Mouse (Mus musculus): ENCODE measurements around the gene Mybpc2. TPM values are rescaled to one million over a fixed set of nuclear protein-coding genes. Genes with fewer than 3 reads are reported as not detected.

The Mybpc2 gene
- polyA plus RNA-seq, 1 experiment from 2014 or later: 0.11 TPM

- no peak overlapping the region for H3K27ac ChIP-seq
- DNase-seq (ENCODE audit: low spot score): no peak
- peaks cover 32% of the 10 kb centered on the region for H3K4me1 ChIP-seq
- peaks cover 96% of the 10 kb centered on the region for H3K27me3 ChIP-seq (ENCODE audit: low read depth, poor library complexity, severe bottlenecking)
- peak overlapping the region; percentile 50 for H3K4me3 ChIP-seq
- no peaks in the 10 kb centered on the region for H3K9me3 ChIP-seq (replicated peaks)
- WGBS: 51% methylated on average over 57 of the region's 57 CpGs
- H3K36me3 ChIP-seq: 0 out of 2 replicates have a peak, but pooled peaks cover 3% of the 10 kb centered on the region
Observed at GRCm38 (mm10) chr7:44461503-44462217, 62.8 kb downstream of the Mybpc2 start.

- WGBS: 68% methylated on average over 31 of the region's 31 CpGs
- 0 out of 2 replicates have a peak, but pooled peaks cover 3% of the 10 kb centered on the region for H3K36me3 ChIP-seq
- peaks cover 89% of the 10 kb centered on the region for H3K27me3 ChIP-seq (ENCODE audit: low read depth, poor library complexity, severe bottlenecking)
Observed at GRCm38 (mm10) chr7:44460767-44461502, 63.5 kb downstream of the Mybpc2 start.

GRCm38 (mm10) chr7:44460067-44460466, 64.4 kb downstream of the Mybpc2 start:
- Histone ChIP-seq H3K27me3 (ENCODE audit: low read depth, poor library complexity, severe bottlenecking) (peaks cover 82% of the 10 kb centered on the region), H3K27ac (no peak overlapping the region), H3K4me3 (no peak overlapping the region), H3K9me3 (replicated peaks) (no peaks in the 10 kb centered on the region), H3K4me1 (peaks cover 25% of the 10 kb centered on the region), H3K36me3 (0 out of 2 replicates have a peak, but pooled peaks cover 3% of the 10 kb centered on the region)
- 73% methylated on average over 6 of the region's 6 CpGs for WGBS
- no peak for DNase-seq (ENCODE audit: low spot score)

More at GRCm38 (mm10) chr7:44460767-44461502, 63.5 kb downstream of the Mybpc2 start:
- DNase-seq (ENCODE audit: low spot score): no peak
- Histone ChIP-seq H3K27ac (no peak overlapping the region), H3K4me3 (no peak overlapping the region), H3K4me1 (peaks cover 30% of the 10 kb centered on the region), H3K9me3 (replicated peaks) (no peaks in the 10 kb centered on the region)

- no peaks in the 10 kb centered on the region for H3K9me3 ChIP-seq (replicated peaks)
- H3K27me3 ChIP-seq (ENCODE audit: low read depth, poor library complexity, severe bottlenecking): peaks cover 57% of the 10 kb centered on the region
- DNase-seq (ENCODE audit: low spot score): no peak
- H3K36me3 ChIP-seq: no peaks in the 10 kb centered on the region
- H3K4me3 ChIP-seq: no peak overlapping the region
- H3K4me1 ChIP-seq: no peaks in the 10 kb centered on the region; the same call in 1 of the 2 replicates
- 92% methylated on average over 1 of the region's 1 CpGs for WGBS
- no peak overlapping the region for H3K27ac ChIP-seq
Observed at GRCm38 (mm10) chr7:44456302-44456701, 68.2 kb downstream of the Mybpc2 start.

- Histone ChIP-seq H3K27me3 (ENCODE audit: low read depth, poor library complexity, severe bottlenecking) (peaks cover 45% of the 10 kb centered on the region), H3K9me3 (replicated peaks) (no peaks in the 10 kb centered on the region), H3K27ac (no peak overlapping the region), H3K36me3 (no peaks in the 10 kb centered on the region), H3K4me1 (no peaks in the 10 kb centered on the region; the same call in 1 of the 2 replicates), H3K4me3 (no peak overlapping the region)
- DNase-seq (ENCODE audit: low spot score): no peak
- 19% methylated on average over 3 of the region's 3 CpGs for WGBS
Observed at GRCm38 (mm10) chr7:44453256-44453655, 71.2 kb downstream of the Mybpc2 start.

Small RNAs within 50 kb of the gene (microRNA-seq; reads per million reads assigned to microRNA genes)
- gene Mir7052 (0.88 reads per million), gene Mir7053 (0.88 reads per million)

Other genes starting within 250 kb of the Mybpc2 start
- 1.1 and 1.7 TPM in 2 replicates for gene Clec11a, start 217.8 kb downstream of the Mybpc2 start, polyA plus RNA-seq (2016; fragmentation: Nextera tagmentation; extraction: Ambion mirVana)
- 0.31 and 0.40 TPM in 2 replicates for gene Shank1, start 214.4 kb downstream of the Mybpc2 start, polyA plus RNA-seq (2016; fragmentation: Nextera tagmentation; extraction: Ambion mirVana)
- 1.1 and 1.9 TPM in 2 replicates for gene Syt3, start 140.6 kb downstream of the Mybpc2 start, polyA plus RNA-seq (2016; fragmentation: Nextera tagmentation; extraction: Ambion mirVana)
- 0.50 and 0.68 TPM in 2 replicates for gene 1700008O03Rik, start 138.8 kb downstream of the Mybpc2 start, polyA plus RNA-seq (2016; fragmentation: Nextera tagmentation; extraction: Ambion mirVana)
- gene Lrrc4b, start 95.6 kb downstream of the Mybpc2 start, polyA plus RNA-seq (2016; fragmentation: Nextera tagmentation; extraction: Ambion mirVana): 0.06 and 0.21 TPM in 2 replicates
- not detected in 2 replicates for gene Aspdh, start 59.3 kb downstream of the Mybpc2 start, polyA plus RNA-seq (2016; fragmentation: Nextera tagmentation; extraction: Ambion mirVana)
- 72.6 and 73.3 TPM in 2 replicates for gene Josd2, start 56.7 kb downstream of the Mybpc2 start, polyA plus RNA-seq (2016; fragmentation: Nextera tagmentation; extraction: Ambion mirVana)
- gene Emc10, start 28.1 kb downstream of the Mybpc2 start, polyA plus RNA-seq (2016; fragmentation: Nextera tagmentation; extraction: Ambion mirVana): 78.6 and 91.4 TPM in 2 replicates
- 10.6 and 16.5 TPM in 2 replicates for gene Fam71e1, start 28.1 kb downstream of the Mybpc2 start, polyA plus RNA-seq (2016; fragmentation: Nextera tagmentation; extraction: Ambion mirVana)
- 0.20 TPM in 1 of 2 replicates, not detected in the other for gene Spib, start 7.4 kb upstream of the Mybpc2 start, polyA plus RNA-seq (2016; fragmentation: Nextera tagmentation; extraction: Ambion mirVana)
- 175 and 184 TPM in 2 replicates for gene Pold1, start 24.2 kb upstream of the Mybpc2 start, polyA plus RNA-seq (2016; fragmentation: Nextera tagmentation; extraction: Ambion mirVana)
- gene Nr1h2, start 29.3 kb upstream of the Mybpc2 start, polyA plus RNA-seq (2016; fragmentation: Nextera tagmentation; extraction: Ambion mirVana): 74.5 and 82.2 TPM in 2 replicates
- gene Napsa, start 47.7 kb upstream of the Mybpc2 start, polyA plus RNA-seq (2016; fragmentation: Nextera tagmentation; extraction: Ambion mirVana): 0.14 and 0.20 TPM in 2 replicates
- gene Kcnc3, start 66.0 kb upstream of the Mybpc2 start, polyA plus RNA-seq (2016; fragmentation: Nextera tagmentation; extraction: Ambion mirVana): 0.21 and 0.28 TPM in 2 replicates
- gene Myh14, start 146.2 kb upstream of the Mybpc2 start, polyA plus RNA-seq (2016; fragmentation: Nextera tagmentation; extraction: Ambion mirVana): 0.63 and 1.8 TPM in 2 replicates
- gene Izumo2, start 184.1 kb upstream of the Mybpc2 start, polyA plus RNA-seq (2016; fragmentation: Nextera tagmentation; extraction: Ambion mirVana): not detected in 2 replicates
- gene Vrk3, start 223.8 kb upstream of the Mybpc2 start, polyA plus RNA-seq (2016; fragmentation: Nextera tagmentation; extraction: Ambion mirVana): 37.7 and 38.1 TPM in 2 replicates
- 2.6 and 3.1 TPM in 2 replicates for gene Zfp473, start 226.4 kb upstream of the Mybpc2 start, polyA plus RNA-seq (2016; fragmentation: Nextera tagmentation; extraction: Ambion mirVana)